ENCODE assay signal across 17 mouse cellular contexts in genomic region chr16:5466760-5467159, GRCm38 (mm10).
A peak's percentile ranks its signal among the peaks of the same experiment; 100 is the strongest.
DNase-seq lines count a peak whose midpoint lies in the region; ATAC-seq and TF ChIP-seq lines count a peak whose summit lies in the region.
"Had no signal": no experiment of that assay in that cellular context is flagged by ENCODE, and none has a peak within 500 bp of the region (broad histone marks: within the 10 kb centered on the region; RNA-seq: fewer than 3 reads in every experiment).

No protein-coding gene starts in this region.

- DNase-seq in heart, embryonic 10.5 days (ENCODE audit: low spot score) = peak; percentile 77
- no peak for DNase-seq in heart, postnatal 4 days
- DNase-seq in midbrain, embryonic 10.5 days (ENCODE audit: low spot score) = no peak
- peak; percentile 25 to 42 for DNase-seq in kidney, postnatal 25 days
- DNase-seq in embryo, embryonic 10 days (ENCODE audit: low spot score) = no peak
- DNase-seq in left cerebral cortex, adult 2 months (ENCODE audit: extremely low spot score in 1 of 2, low spot score in 2 of 2) = no peak
- DNase-seq: cerebellum, adult 8-10 months; gastrocnemius, postnatal 14 days; heart, adult 18-20 months had no signal

- no peaks in the 10 kb centered on the region for H3K36me3 ChIP-seq in heart, embryonic 10.5 days
- H3K36me3 ChIP-seq in midbrain, embryonic 10.5 days = no peaks in the 10 kb centered on the region
- H3K36me3 ChIP-seq in midbrain, embryonic 16.5 days (ENCODE audit: control insufficient read depth, insufficient read depth, low read length) = no peaks in the 10 kb centered on the region
- H3K36me3 ChIP-seq: embryonic facial prominence, embryonic 12.5 days; hindbrain, embryonic 12.5 days; limb, embryonic 13.5 days had no signal

- H3K4me2 ChIP-seq in midbrain, embryonic 16.5 days (ENCODE audit: low read length) = no peak overlapping the region
- H3K4me2 ChIP-seq: embryonic facial prominence, embryonic 12.5 days; hindbrain, embryonic 12.5 days; limb, embryonic 13.5 days had no signal

- H3K27ac ChIP-seq in heart, embryonic 10.5 days = no peak overlapping the region
- H3K27ac ChIP-seq in midbrain, embryonic 10.5 days (replicated peaks) = 0 out of 2 replicates have a peak overlapping the region, but pooled peaks have one; percentile 18
- H3K27ac ChIP-seq in midbrain, embryonic 16.5 days (ENCODE audit: low read length) = no peak overlapping the region
- H3K27ac ChIP-seq in left cerebral cortex, adult 2 months = no peak overlapping the region
- H3K27ac ChIP-seq: embryonic facial prominence, embryonic 12.5 days; hindbrain, embryonic 12.5 days; limb, embryonic 13.5 days; liver, embryonic 14.5 days had no signal

- ATAC-seq in midbrain, embryonic 16.5 days = no peak; the same call in 1 of the 2 replicates
- ATAC-seq: forebrain, embryonic 14.5 days; lung, postnatal 0 days had no signal

- no peaks in the 10 kb centered on the region for H3K9me3 ChIP-seq in heart, embryonic 10.5 days
- no peaks in the 10 kb centered on the region for H3K9me3 ChIP-seq in midbrain, embryonic 10.5 days (replicated peaks)
- no peaks in the 10 kb centered on the region for H3K9me3 ChIP-seq in midbrain, embryonic 16.5 days (replicated peaks; ENCODE audit: control insufficient read depth, low read length, poor library complexity, severe bottlenecking)
- H3K9me3 ChIP-seq: embryonic facial prominence, embryonic 12.5 days; hindbrain, embryonic 12.5 days; limb, embryonic 13.5 days had no signal

- peaks cover 11% of the 10 kb centered on the region for H3K4me1 ChIP-seq in heart, embryonic 10.5 days
- peaks cover 13% of the 10 kb centered on the region; the same call in 1 of the 2 replicates for H3K4me1 ChIP-seq in midbrain, embryonic 10.5 days
- H3K4me1 ChIP-seq in midbrain, embryonic 16.5 days (ENCODE audit: control insufficient read depth, insufficient read depth, low read length) = no peaks in the 10 kb centered on the region
- H3K4me1 ChIP-seq: embryonic facial prominence, embryonic 12.5 days; limb, embryonic 13.5 days had no signal

- H3K27me3 ChIP-seq in heart, embryonic 10.5 days (ENCODE audit: insufficient read depth, poor library complexity, severe bottlenecking) = peaks cover 9% of the 10 kb centered on the region; the same call in 1 of the 2 replicates
- H3K27me3 ChIP-seq in midbrain, embryonic 10.5 days (ENCODE audit: low read depth, poor library complexity, severe bottlenecking) = peaks cover 34% of the 10 kb centered on the region
- H3K27me3 ChIP-seq in midbrain, embryonic 16.5 days (ENCODE audit: control insufficient read depth, insufficient read depth, low read depth, low read length) = no peaks in the 10 kb centered on the region
- H3K27me3 ChIP-seq: embryonic facial prominence, embryonic 12.5 days; hindbrain, embryonic 12.5 days; limb, embryonic 13.5 days had no signal

- 47% methylated on average over 2 of the region's 2 CpGs for WGBS in heart, embryonic 10.5 days
- 51% methylated on average over 2 of the region's 2 CpGs for WGBS in midbrain, embryonic 10.5 days
- 68% methylated on average over 2 of the region's 2 CpGs for WGBS in midbrain, embryonic 16.5 days

- intact Hi-C loops in left cerebral cortex, adult 2 months (cut with DNase I) = loop anchor here (1.0 to 5.0 kb wide), 3 partner anchors 94 to 264 kb away; no protein-coding TSS in a partner anchor

- H3K9ac ChIP-seq in midbrain, embryonic 16.5 days (ENCODE audit: low read depth, low read length) = no peak overlapping the region
- H3K9ac ChIP-seq: embryonic facial prominence, embryonic 12.5 days; hindbrain, embryonic 12.5 days; limb, embryonic 13.5 days; liver, embryonic 14.5 days had no signal

- no peak overlapping the region for H3K4me3 ChIP-seq in heart, embryonic 10.5 days
- no peak overlapping the region for H3K4me3 ChIP-seq in midbrain, embryonic 10.5 days
- no peak overlapping the region for H3K4me3 ChIP-seq in midbrain, embryonic 16.5 days (ENCODE audit: low read depth, low read length)
- H3K4me3 ChIP-seq in left cerebral cortex, adult 2 months = no peak overlapping the region
- H3K4me3 ChIP-seq: embryonic facial prominence, embryonic 12.5 days; erythroblast, embryonic 14.5 days; hindbrain, embryonic 12.5 days; limb, embryonic 13.5 days had no signal

- TF ChIP-seq CTCF in left cerebral cortex, adult 2 months (IDR thresholded peaks at IDR 0.05) = no peak

Comparison
In these comparisons a context has a peak if more than half of its experiments do, and no peak if none do; other contexts are left out.
1. DNase-seq: peak in heart, embryonic 10.5 days (single experiment) and kidney, postnatal 25 days (2 of 2); none in heart, postnatal 4 days (single experiment), midbrain, embryonic 10.5 days (single experiment), embryo, embryonic 10 days (single experiment) and left cerebral cortex, adult 2 months (0 of 2).